Mouse (Mus musculus) layer of hippocampus, adult 2 months (tissue): ENCODE data around the gene Chrnb4. TPM values are rescaled to one million over a fixed set of nuclear protein-coding genes. Genes with fewer than 3 reads are reported as not detected.

Experiments used
- DNase-seq, 2 experiments: peaks; one replicate each; pipeline ENCODE4 v3.0.0; 2022; ENCODE audit warnings: low spot score in 2 of 2
- H3K27ac ChIP-seq: fragments of 200-600 bp; 2 replicates; pipeline ENCODE4 v1.8.1; 2022
- H3K4me3 ChIP-seq: fragments of 200-600 bp; 2 replicates; pipeline ENCODE4 v1.8.1; 2022; ENCODE audit warnings: mild to moderate bottlenecking
- CTCF ChIP-seq: fragments of 200-600 bp; conservative IDR thresholded peaks from 2 replicates; pipeline ENCODE4 v1.8.1; 2022; ENCODE audit warnings: antibody characterized with exemption, mild to moderate bottlenecking, moderate library complexity
- total RNA-seq, 2 experiments: library from RNA; stranded (reverse); gene quantifications; 2 replicates each; pipeline ENCODE4 v1.2.3; 2021

Chrnb4 gene
- total RNA-seq, 2 experiments from 2014 or later = 0.10 TPM; not detected in 1

GRCm38 (mm10) chr9:55003609-55004008, 45.0 kb downstream of the Chrnb4 start:
- Histone ChIP-seq H3K27ac (no peak overlapping the region), H3K4me3 (no peak overlapping the region)
- DNase-seq = no peak
- TF ChIP-seq CTCF = no peak

GRCm38 (mm10) chr9:54995645-54996044, 52.9 kb downstream of the Chrnb4 start:
- no peak for TF ChIP-seq CTCF
- H3K27ac ChIP-seq = no peak overlapping the region
- no peak overlapping the region for H3K4me3 ChIP-seq
- DNase-seq = no peak

DNA sequence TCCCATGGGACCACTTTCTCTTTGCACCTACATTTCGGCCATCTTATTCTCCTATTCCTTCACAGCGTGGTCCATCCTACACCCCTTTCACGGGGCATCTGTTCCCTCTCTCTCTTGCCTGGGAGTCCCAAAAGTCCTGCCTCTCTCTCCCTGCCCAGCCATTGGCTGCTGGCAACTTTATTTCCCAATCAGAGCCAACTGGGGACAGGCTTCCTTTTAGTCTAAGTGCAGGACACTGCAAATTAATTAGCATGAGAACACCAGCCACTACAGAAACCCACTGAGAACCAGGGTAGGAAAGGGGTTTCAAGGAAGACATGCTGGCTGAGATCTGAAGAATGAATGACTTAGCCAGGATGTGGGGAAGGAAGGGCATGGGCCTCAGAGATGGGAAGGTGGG, 54.2 kb downstream of the Chrnb4 start:
- no peak for TF ChIP-seq CTCF
- Histone ChIP-seq H3K4me3 (no peak overlapping the region), H3K27ac (no peak overlapping the region)
- no peak for DNase-seq

DNA sequence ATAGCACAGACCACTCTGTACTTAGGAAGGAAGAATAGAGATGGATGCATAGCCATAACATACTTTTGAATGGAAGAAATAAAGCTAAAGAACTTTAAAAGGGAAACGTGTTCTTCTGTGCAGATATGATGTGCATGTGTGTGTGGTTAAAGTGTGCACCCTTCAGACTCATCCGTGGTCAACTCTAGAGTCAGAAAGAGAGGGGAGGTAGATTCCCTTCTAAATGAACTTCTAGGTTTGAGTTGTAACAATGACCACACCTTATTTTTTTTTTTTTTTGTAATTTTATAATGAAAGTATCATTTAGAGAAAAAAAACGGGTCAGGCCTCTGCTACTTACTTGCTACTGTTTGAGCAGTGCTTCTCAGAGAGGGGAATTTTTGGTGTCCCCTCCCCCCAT, 58.2 kb downstream of the Chrnb4 start:
- Histone ChIP-seq H3K27ac (no peak overlapping the region), H3K4me3 (no peak overlapping the region)
- no peak for DNase-seq
- TF ChIP-seq CTCF = no peak

- Histone ChIP-seq H3K4me3 (peak overlapping the region; percentile 53), H3K27ac (no peak overlapping the region)
- DNase-seq = no peak
- TF ChIP-seq CTCF = no peak
These were observed 66.2 kb downstream of the Chrnb4 start for GRCm38 (mm10) chr9:54982401-54982800.

DNA sequence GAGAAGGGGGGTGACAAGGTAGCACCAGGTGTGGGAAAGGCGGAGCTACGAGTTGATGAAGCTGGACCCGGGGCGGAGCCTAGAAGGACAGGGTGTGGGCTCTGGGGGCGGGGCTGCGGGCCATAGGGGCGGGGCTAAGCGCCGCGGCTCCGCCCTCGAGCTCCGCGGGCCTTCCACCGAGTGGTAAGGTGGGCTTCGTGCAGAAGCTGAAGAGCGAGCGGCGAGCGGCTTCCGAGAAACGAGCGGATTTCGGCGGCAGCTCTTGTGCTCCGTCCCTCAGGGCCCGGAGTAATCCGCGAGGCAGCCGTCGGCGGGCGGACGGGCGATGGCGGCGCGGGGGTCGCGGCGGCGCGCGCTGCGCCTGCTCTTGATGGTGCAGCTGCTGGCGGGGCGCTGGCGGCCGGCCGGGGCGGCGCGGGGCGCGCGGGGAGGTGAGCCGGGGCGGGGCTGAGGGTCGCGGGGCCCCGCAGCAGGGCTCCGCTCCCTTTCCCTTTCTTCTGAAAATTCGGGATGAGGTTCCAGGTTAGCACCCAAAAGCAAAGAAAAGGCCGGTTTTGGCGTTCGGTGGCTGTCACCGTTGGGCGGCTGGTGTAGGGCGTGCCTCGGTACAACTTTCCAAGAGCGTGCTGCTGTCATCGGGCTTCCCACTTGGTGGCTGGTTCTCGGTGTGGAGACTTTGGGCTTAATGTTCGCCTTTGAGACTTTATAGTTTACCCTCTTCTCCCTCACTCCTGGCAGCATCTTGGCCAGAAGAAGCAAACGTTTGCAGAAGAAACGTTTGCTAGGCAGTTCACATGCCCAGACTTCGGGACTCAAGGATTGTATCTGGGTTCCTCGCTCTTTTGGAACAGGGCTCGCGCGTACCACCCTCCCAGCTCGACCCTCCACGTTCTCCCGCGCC, 67.0 kb downstream of the Chrnb4 start:
- H3K27ac ChIP-seq = no peak overlapping the region
- TF ChIP-seq CTCF = no peak
- DNase-seq = peak in 1 of 2 experiments; percentile 17
- H3K4me3 ChIP-seq = peak overlapping the region; percentile 53

- no peak for DNase-seq
- Histone ChIP-seq H3K4me3 (peak within 1 kb of the TSS; percentile 53), H3K27ac (no peak within 1 kb of the TSS)
- no peak for TF ChIP-seq CTCF
These were observed 67.9 kb downstream of the Chrnb4 start, which contains the start of gene Chrna5 for GRCm38 (mm10) chr9:54980674-54981073. Chrna5 (plus strand) TSS chr9:54980880.

Other genes starting within 250 kb of the Chrnb4 start
- gene Ireb2, start 185.0 kb downstream of the Chrnb4 start, total RNA-seq = 10 to 100 TPM; 51.7 to 53.4 TPM
- 1 to 10 TPM; 3.0 to 3.1 TPM for gene Hykk, start 131.5 kb downstream of the Chrnb4 start, total RNA-seq
- 100 to 1,000 TPM; 127 to 136 TPM for gene Psma4, start 98.0 kb downstream of the Chrnb4 start, total RNA-seq
- gene AY074887, start 97.8 kb downstream of the Chrnb4 start, total RNA-seq = not detected
- 1 to 10 TPM; 7.4 to 7.8 TPM for gene Chrna5, start 67.9 kb downstream of the Chrnb4 start, total RNA-seq
- gene Chrna3, start 22.2 kb downstream of the Chrnb4 start, total RNA-seq = under 1 TPM; 0.17 to 0.18 TPM
- 10 to 100 TPM; 58.0 to 65.8 TPM for gene Ube2q2, start 100.1 kb upstream of the Chrnb4 start, total RNA-seq
- 10 to 100 TPM; 31.0 to 36.0 TPM for gene Fbxo22, start 160.1 kb upstream of the Chrnb4 start, total RNA-seq